Mouse (Mus musculus) thymus, adult 2 months (tissue): ENCODE measurements around the gene Ubxn7.

Experiments used
- CTCF ChIP-seq: fragments of 200-500 bp; IDR thresholded peaks from 2 replicates; pipeline ENCODE4 v1.5.1; 2012; ENCODE audit warnings: mild to moderate bottlenecking, control low read depth, low read length, moderate library complexity, borderline replicate concordance; ENCODE audit not compliant: control insufficient read depth, poor library complexity, insufficient read depth; ENCODE audit errors: extremely low read depth
- POLR2A ChIP-seq: fragments of 200-500 bp; IDR thresholded peaks from 2 replicates; pipeline ENCODE4 v1.6.1; 2012; ENCODE audit warnings: mild to moderate bottlenecking, low read length, control low read depth, moderate library complexity; ENCODE audit not compliant: control insufficient read depth, poor library complexity, insufficient read depth; ENCODE audit errors: extremely low read depth

GRCm38 (mm10) chr16:32395679-32396540 lies 63.9 kb downstream of the Ubxn7 start:
- TF ChIP-seq CTCF, result no peak
- no peak for TF ChIP-seq POLR2A
